Mouse (Mus musculus) liver, postnatal 0 days (tissue): ENCODE measurements around the gene Hfe2. TPM values are rescaled to one million over a fixed set of nuclear protein-coding genes. Genes with fewer than 3 reads are reported as not detected.
"Not testable (repeated sequence)": the region's sequence is repeated elsewhere in the genome, so short reads cannot be mapped to it uniquely, and the experiment has no call there.

Experiments used
- ATAC-seq: fragments of 200-750 bp; cut with Nextera tagmentation; 2 replicates; pipeline ENCODE4 v1.8.0; 2017; ENCODE audit warnings: mild to moderate bottlenecking, moderate library complexity
- DNase-seq: peaks from one replicate; pipeline ENCODE4 v3.0.0-alpha.2; 2016
- H3K27ac ChIP-seq: fragments of 300-500 bp; sonication (generic); 2 replicates; pipeline ENCODE4 v1.5.1; 2014; ENCODE audit warnings: antibody characterized with exemption, moderate library complexity, mild to moderate bottlenecking, low read depth
- H3K27me3 ChIP-seq: fragments of 300-500 bp; sonication (generic); 2 replicates; pipeline ENCODE4 v1.6.1; 2014; ENCODE audit warnings: low read length, control low read depth, mixed read lengths; ENCODE audit not compliant: insufficient read depth
- H3K36me3 ChIP-seq: fragments of 300-500 bp; sonication (generic); replicated peaks from 2 replicates; pipeline ENCODE4 v1.6.1; 2014; ENCODE audit warnings: mild to moderate bottlenecking, control low read depth, low read length, moderate library complexity, mixed read lengths; ENCODE audit not compliant: insufficient read depth
- H3K4me1 ChIP-seq: fragments of 300-500 bp; sonication (generic); 2 replicates; pipeline ENCODE4 v1.6.1; 2014; ENCODE audit warnings: antibody characterized with exemption, mild to moderate bottlenecking, control low read depth; ENCODE audit not compliant: insufficient read depth
- H3K4me2 ChIP-seq: fragments of 300-500 bp; sonication (generic); 2 replicates; pipeline ENCODE4 v1.6.1; 2014; ENCODE audit warnings: low read depth, mild to moderate bottlenecking, low read length, moderate library complexity, mixed read lengths
- H3K4me3 ChIP-seq: fragments of 300-500 bp; sonication (generic); 2 replicates; pipeline ENCODE4 v1.5.1; 2014; ENCODE audit warnings: low read depth, low read length
- H3K9ac ChIP-seq: fragments of 300-500 bp; sonication (generic); replicated peaks from 2 replicates; pipeline ENCODE4 v1.6.1; 2014; ENCODE audit warnings: mild to moderate bottlenecking, moderate library complexity
- H3K9me3 ChIP-seq: fragments of 300-500 bp; sonication (generic); 2 replicates; pipeline ENCODE4 v1.6.1; 2016; ENCODE audit warnings: mild to moderate bottlenecking, control low read depth, low read length, mixed read lengths
- CTCF ChIP-seq: sonication (generic); IDR thresholded peaks from 2 replicates; pipeline ENCODE4 v1.5.1; 2016; ENCODE audit warnings: antibody characterized with exemption, low read depth
- EP300 ChIP-seq: IDR thresholded peaks from 2 replicates; pipeline ENCODE4 v1.6.1; 2016; ENCODE audit warnings: antibody characterized with exemption, low read depth, mild to moderate bottlenecking
- WGBS: fragments of 180-500 bp; shearing (Covaris S2); extraction: QIAGEN DNeasy Blood & Tissue Kit; methylation state at CpG from one replicate; pipeline ENCODE4 v1.1.7; 2014; ENCODE audit not compliant: insufficient replicate concordance; 5-methylcytosine and 5-hydroxymethylcytosine counted together
- polyA plus RNA-seq: library from polyadenylated mRNA; unstranded; fragments of >200 nt; fragmentation: Nextera tagmentation; extraction: Ambion mirVana; gene quantifications from 2 replicates; pipeline ENCODE4 v1.2.1, GENCODE M21; 2015

The Hfe2 gene
- polyA plus RNA-seq, 1 experiment from 2014 or later, result 19.2 TPM

GRCm38 (mm10) chr3:96487596-96488289 lies 37.2 kb upstream of the Hfe2 start:
- H3K9me3 ChIP-seq, result no peaks in the 10 kb centered on the region
- WGBS, result 5% methylated on average over 25 of the region's 26 CpGs
- ATAC-seq, result no peak
- peak; percentile 60 for DNase-seq
- peaks cover 9% of the 10 kb centered on the region for H3K4me1 ChIP-seq
- no peaks in the 10 kb centered on the region for H3K27me3 ChIP-seq
- H3K9ac ChIP-seq, result peak overlapping the region; percentile 76
- no peak for TF ChIP-seq EP300
- peak; percentile 56 for TF ChIP-seq CTCF
- peak overlapping the region; percentile 54 for H3K4me3 ChIP-seq
- H3K27ac ChIP-seq, result peak overlapping the region; percentile 98
- no peaks in the 10 kb centered on the region for H3K36me3 ChIP-seq
- H3K4me2 ChIP-seq, result peak overlapping the region; percentile 82

GRCm38 (mm10) chr3:96488290-96488906 lies 36.6 kb upstream of the Hfe2 start:
- H3K4me1 ChIP-seq, result not testable (repeated sequence)
- WGBS, result no CpG with 5 or more reads among the region's 55 CpGs

DNA sequence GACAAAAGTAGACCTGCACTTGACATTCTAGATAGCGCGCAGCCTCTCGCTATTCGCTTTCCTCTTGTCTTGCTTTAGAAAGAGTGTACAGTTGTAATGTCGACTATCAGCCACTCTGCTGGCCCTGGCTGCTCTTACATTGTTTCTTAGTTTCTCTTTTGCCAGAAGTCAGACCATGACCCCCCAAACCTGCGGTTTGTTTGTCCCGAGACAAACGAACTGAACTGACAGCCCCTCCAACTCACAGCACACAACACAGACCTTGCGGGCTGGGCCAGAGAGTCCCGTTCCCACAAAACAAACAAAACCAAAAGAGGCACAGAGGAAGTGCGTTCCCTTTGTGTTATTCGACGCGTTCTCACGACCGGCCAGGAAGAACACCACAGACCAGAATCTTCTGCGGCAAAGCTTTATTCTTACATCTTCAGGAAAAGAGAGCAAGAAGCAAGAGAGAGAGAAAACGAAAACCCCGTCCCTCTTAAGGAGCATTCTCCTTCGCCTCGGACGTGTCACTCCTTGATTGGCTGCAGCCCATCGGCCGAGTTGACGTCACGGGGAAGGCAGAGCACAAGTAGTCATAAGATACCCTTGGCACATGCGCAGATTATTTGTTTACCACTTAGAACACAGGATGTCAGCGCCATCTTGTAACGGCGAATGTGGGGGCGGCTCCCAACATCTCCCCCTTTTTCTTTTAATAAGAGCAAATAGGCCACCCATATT lies 35.9 kb upstream of the Hfe2 start:
- H3K27ac ChIP-seq, result peak overlapping the region; percentile 92
- not testable (repeated sequence) for H3K4me2 ChIP-seq, H3K9me3 ChIP-seq, H3K27me3 ChIP-seq, H3K36me3 ChIP-seq, DNase-seq, H3K4me1 ChIP-seq, H3K9ac ChIP-seq, H3K4me3 ChIP-seq
- ATAC-seq, result peak; percentile 70
- 0% methylated on average over 8 of the region's 31 CpGs for WGBS

More at GRCm38 (mm10) chr3:96488290-96488906, 36.6 kb upstream of the Hfe2 start:
- H3K4me2 ChIP-seq, result peak overlapping the region; percentile 82
- H3K9ac ChIP-seq, result peak overlapping the region; percentile 76
- H3K4me3 ChIP-seq, result peak overlapping the region; percentile 54
- H3K9me3 ChIP-seq, DNase-seq, H3K36me3 ChIP-seq, H3K27me3 ChIP-seq: not testable (repeated sequence)
- peak overlapping the region; percentile 98 for H3K27ac ChIP-seq
- ATAC-seq, result peak; percentile 60

- not testable (repeated sequence) for H3K9me3 ChIP-seq, DNase-seq, H3K9ac ChIP-seq, H3K4me3 ChIP-seq, H3K4me2 ChIP-seq, H3K4me1 ChIP-seq, H3K27me3 ChIP-seq, ATAC-seq, H3K36me3 ChIP-seq
- WGBS, result 43% methylated on average over 3 of the region's 8 CpGs
- peak overlapping the region; percentile 92 for H3K27ac ChIP-seq
These were observed 35.3 kb upstream of the Hfe2 start for GRCm38 (mm10) chr3:96489636-96490035.

GRCm38 (mm10) chr3:96494456-96494855 lies 30.5 kb upstream of the Hfe2 start:
- H3K27ac ChIP-seq, DNase-seq: not testable (repeated sequence)
- 91% methylated on average over 5 of the region's 11 CpGs for WGBS

DNA sequence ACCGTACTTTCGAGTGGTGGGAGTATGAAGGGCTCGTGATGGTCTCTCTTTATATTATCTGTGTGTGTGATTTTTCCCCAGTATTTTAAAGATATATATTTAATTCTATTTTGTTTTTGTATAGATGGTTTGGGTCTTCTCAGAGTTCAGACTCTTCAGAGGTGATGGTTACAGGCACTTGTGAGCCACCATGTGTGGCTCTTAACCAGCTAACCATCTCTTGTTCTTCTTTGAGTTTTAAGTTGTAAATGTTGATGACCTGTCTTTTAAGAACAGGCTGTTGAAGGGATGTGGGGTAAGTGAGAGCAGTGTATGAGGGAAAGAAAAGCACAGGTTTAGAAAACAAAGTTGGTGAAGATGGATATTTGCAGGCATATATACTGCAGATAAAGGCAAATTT lies 30.1 kb upstream of the Hfe2 start:
- ATAC-seq (no peak), DNase-seq (no peak)
- Histone ChIP-seq H3K27me3 (no peaks in the 10 kb centered on the region), H3K36me3 (no peaks in the 10 kb centered on the region), H3K4me3 (no peak overlapping the region), H3K4me2 (no peak overlapping the region), H3K4me1 (peaks cover 6% of the 10 kb centered on the region), H3K9ac (no peak overlapping the region), H3K27ac (no peak overlapping the region), H3K9me3 (no peaks in the 10 kb centered on the region)
- TF ChIP-seq EP300 (no peak), CTCF (no peak)
- WGBS, result 93% methylated on average over 3 of the region's 3 CpGs

More at GRCm38 (mm10) chr3:96494456-96494855, 30.5 kb upstream of the Hfe2 start:
- H3K4me2 ChIP-seq, H3K4me1 ChIP-seq, H3K9me3 ChIP-seq, H3K9ac ChIP-seq, H3K4me3 ChIP-seq, H3K36me3 ChIP-seq, ATAC-seq, H3K27me3 ChIP-seq: not testable (repeated sequence)
